Mouse (Mus musculus): ENCODE data around the gene B3gnt5. TPM values are rescaled to one million over a fixed set of nuclear protein-coding genes. Genes with fewer than 3 reads are reported as not detected.

B3gnt5 gene
- polyA plus RNA-seq, 1 experiment from 2014 or later: 1.3 TPM

- H3K9ac ChIP-seq (replicated peaks): no peak overlapping the region
- ATAC-seq (no peak), DNase-seq (no peak)
- H3K27me3 ChIP-seq (ENCODE audit: insufficient read depth, low read length): peaks cover 6% of the 10 kb centered on the region; the same call in 1 of the 2 replicates
- H3K4me3 ChIP-seq (ENCODE audit: low read depth, low read length): no peak overlapping the region
- H3K4me2 ChIP-seq (ENCODE audit: low read depth, low read length): no peak overlapping the region
- H3K4me1 ChIP-seq (ENCODE audit: insufficient read depth): no peaks in the 10 kb centered on the region; the same call in 1 of the 2 replicates
- no peak overlapping the region for H3K27ac ChIP-seq (ENCODE audit: low read depth)
- 92% methylated on average over 3 of the region's 3 CpGs for WGBS (ENCODE audit: insufficient replicate concordance)
- no peaks in the 10 kb centered on the region; the same call in 1 of the 2 replicates for H3K36me3 ChIP-seq (replicated peaks; ENCODE audit: insufficient read depth, low read length)
- TF ChIP-seq CTCF (IDR thresholded peaks at IDR 0.05; ENCODE audit: low read depth) (peak; percentile 35), EP300 (IDR thresholded peaks at IDR 0.05; ENCODE audit: low read depth) (no peak)
- H3K9me3 ChIP-seq (ENCODE audit: low read length): no peaks in the 10 kb centered on the region
Measured at GRCm38 (mm10) chr16:19766107-19766506, 6.1 kb downstream of the B3gnt5 start.

- H3K9me3 ChIP-seq (ENCODE audit: low read length): no peaks in the 10 kb centered on the region
- WGBS (ENCODE audit: insufficient replicate concordance): 35% methylated on average over 5 of the region's 5 CpGs
- H3K4me3 ChIP-seq (ENCODE audit: low read depth, low read length): no peak overlapping the region
- TF ChIP-seq CTCF (IDR thresholded peaks at IDR 0.05; ENCODE audit: low read depth) (no peak), EP300 (IDR thresholded peaks at IDR 0.05; ENCODE audit: low read depth) (0 out of 2 replicates have a peak, but pooled peaks have one; percentile 37)
- DNase-seq (no peak), ATAC-seq (no peak)
- no peaks in the 10 kb centered on the region for H3K4me1 ChIP-seq (ENCODE audit: insufficient read depth)
- H3K27me3 ChIP-seq (ENCODE audit: insufficient read depth, low read length): no peaks in the 10 kb centered on the region
- no peak overlapping the region for H3K9ac ChIP-seq (replicated peaks)
- no peak overlapping the region for H3K27ac ChIP-seq (ENCODE audit: low read depth)
- H3K4me2 ChIP-seq (ENCODE audit: low read depth, low read length): no peak overlapping the region
- H3K36me3 ChIP-seq (replicated peaks; ENCODE audit: insufficient read depth, low read length): no peaks in the 10 kb centered on the region; the same call in 1 of the 2 replicates
Measured at GRCm38 (mm10) chr16:19768046-19768445, 8.0 kb downstream of the B3gnt5 start.

DNA sequence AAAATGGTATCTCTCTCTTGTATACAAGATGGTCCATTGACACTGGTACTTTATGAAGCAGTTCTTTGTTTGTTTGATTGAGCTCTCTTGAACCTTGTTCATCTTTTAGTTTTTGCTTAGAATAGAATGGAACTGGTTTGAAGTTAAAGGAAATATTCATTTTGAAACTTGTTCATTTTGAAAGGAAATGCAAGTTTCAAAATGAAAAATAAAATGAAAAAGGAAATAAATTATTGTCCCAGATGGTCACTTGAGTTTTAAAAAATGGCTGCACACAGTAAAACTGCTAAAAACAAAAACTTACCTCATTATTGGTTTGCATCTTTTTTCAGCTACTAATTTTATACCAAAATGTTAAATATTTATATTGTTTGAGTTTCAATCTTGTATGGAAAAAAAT lies 12.0 kb downstream of the B3gnt5 start:
- H3K9ac ChIP-seq (replicated peaks): no peak overlapping the region
- H3K27ac ChIP-seq (ENCODE audit: low read depth): no peak overlapping the region
- ATAC-seq (no peak), DNase-seq (no peak)
- no peaks in the 10 kb centered on the region for H3K4me1 ChIP-seq (ENCODE audit: insufficient read depth)
- no peak for TF ChIP-seq CTCF (IDR thresholded peaks at IDR 0.05; ENCODE audit: low read depth)
- TF ChIP-seq EP300 (IDR thresholded peaks at IDR 0.05; ENCODE audit: low read depth): no peak
- H3K27me3 ChIP-seq (ENCODE audit: insufficient read depth, low read length): no peaks in the 10 kb centered on the region
- no peaks in the 10 kb centered on the region for H3K9me3 ChIP-seq (ENCODE audit: low read length)
- H3K4me3 ChIP-seq (ENCODE audit: low read depth, low read length): no peak overlapping the region
- H3K36me3 ChIP-seq (replicated peaks; ENCODE audit: insufficient read depth, low read length): no peaks in the 10 kb centered on the region; the same call in 1 of the 2 replicates
- H3K4me2 ChIP-seq (ENCODE audit: low read depth, low read length): no peak overlapping the region

DNA sequence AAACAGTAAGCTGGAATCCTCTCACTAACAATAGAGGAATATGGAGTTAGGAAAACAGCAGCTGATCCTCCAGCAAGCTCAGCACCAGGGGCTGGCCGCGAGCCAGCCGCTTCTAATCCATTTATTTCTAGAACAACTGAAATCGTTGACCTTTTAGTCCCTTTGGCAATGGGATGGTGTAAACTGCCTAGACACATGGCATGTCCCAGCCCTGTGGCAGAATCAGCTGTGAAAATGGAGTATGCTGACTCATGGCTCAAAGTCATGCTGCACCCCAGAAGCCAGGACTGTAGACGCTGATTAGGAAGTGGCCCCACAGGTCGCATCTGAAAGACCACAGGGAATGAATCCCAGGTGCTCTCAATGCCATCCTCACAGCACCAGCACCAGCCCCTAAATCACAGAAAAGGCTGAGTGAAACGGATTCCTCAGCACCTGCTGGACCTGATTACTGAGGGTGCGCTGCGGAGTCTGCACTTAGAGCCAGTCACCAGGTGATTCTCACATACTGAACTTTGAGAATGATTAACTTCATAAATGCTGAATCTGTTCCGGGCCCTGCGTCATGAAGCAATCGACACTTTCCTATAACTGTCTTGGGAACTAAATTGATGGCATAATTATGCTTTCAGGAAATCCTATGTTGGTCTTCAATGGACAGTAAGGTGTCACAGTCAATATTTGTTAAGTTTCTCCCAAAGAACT lies 26.5 kb downstream of the B3gnt5 start:
- Histone ChIP-seq H3K9ac (replicated peaks) (no peak overlapping the region), H3K36me3 (replicated peaks; ENCODE audit: insufficient read depth, low read length) (no peaks in the 10 kb centered on the region), H3K9me3 (ENCODE audit: low read length) (no peaks in the 10 kb centered on the region), H3K27ac (ENCODE audit: low read depth) (no peak overlapping the region), H3K4me1 (ENCODE audit: insufficient read depth) (no peaks in the 10 kb centered on the region), H3K27me3 (ENCODE audit: insufficient read depth, low read length) (no peaks in the 10 kb centered on the region), H3K4me3 (ENCODE audit: low read depth, low read length) (no peak overlapping the region), H3K4me2 (ENCODE audit: low read depth, low read length) (no peak overlapping the region)
- 68% methylated on average over 12 of the region's 12 CpGs for WGBS (ENCODE audit: insufficient replicate concordance)
- TF ChIP-seq CTCF (IDR thresholded peaks at IDR 0.05; ENCODE audit: low read depth): no peak
- no peak for TF ChIP-seq EP300 (IDR thresholded peaks at IDR 0.05; ENCODE audit: low read depth)
- no peak for DNase-seq
- no peak for ATAC-seq

DNA sequence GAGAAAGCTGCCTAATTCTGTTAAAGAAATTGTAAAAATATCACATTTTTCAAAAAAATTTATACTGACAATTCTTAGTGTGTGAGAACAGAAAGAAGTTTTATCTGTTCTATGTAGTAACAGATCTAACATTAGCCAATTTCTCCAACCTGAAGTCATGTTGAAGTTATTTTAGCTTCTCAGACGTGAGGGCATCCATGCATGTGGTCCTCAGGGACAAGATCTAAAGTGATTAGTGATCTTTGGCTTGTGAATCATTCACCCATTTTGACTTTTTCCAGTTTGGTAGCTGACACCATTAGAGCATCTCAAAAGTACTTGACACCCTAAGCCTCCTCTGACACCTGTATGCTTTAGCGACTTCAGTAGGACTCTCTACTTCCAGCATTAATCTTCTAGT lies 29.9 kb downstream of the B3gnt5 start:
- Histone ChIP-seq H3K9ac (replicated peaks) (no peak overlapping the region), H3K4me2 (ENCODE audit: low read depth, low read length) (no peak overlapping the region), H3K4me3 (ENCODE audit: low read depth, low read length) (no peak overlapping the region), H3K27ac (ENCODE audit: low read depth) (no peak overlapping the region), H3K27me3 (ENCODE audit: insufficient read depth, low read length) (no peaks in the 10 kb centered on the region), H3K4me1 (ENCODE audit: insufficient read depth) (no peaks in the 10 kb centered on the region), H3K36me3 (replicated peaks; ENCODE audit: insufficient read depth, low read length) (no peaks in the 10 kb centered on the region), H3K9me3 (ENCODE audit: low read length) (no peaks in the 10 kb centered on the region)
- no peak for DNase-seq
- no peak for ATAC-seq
- no peak for TF ChIP-seq CTCF (IDR thresholded peaks at IDR 0.05; ENCODE audit: low read depth)
- no peak for TF ChIP-seq EP300 (IDR thresholded peaks at IDR 0.05; ENCODE audit: low read depth)
- WGBS (ENCODE audit: insufficient replicate concordance): 59% methylated on average over 2 of the region's 2 CpGs

DNA sequence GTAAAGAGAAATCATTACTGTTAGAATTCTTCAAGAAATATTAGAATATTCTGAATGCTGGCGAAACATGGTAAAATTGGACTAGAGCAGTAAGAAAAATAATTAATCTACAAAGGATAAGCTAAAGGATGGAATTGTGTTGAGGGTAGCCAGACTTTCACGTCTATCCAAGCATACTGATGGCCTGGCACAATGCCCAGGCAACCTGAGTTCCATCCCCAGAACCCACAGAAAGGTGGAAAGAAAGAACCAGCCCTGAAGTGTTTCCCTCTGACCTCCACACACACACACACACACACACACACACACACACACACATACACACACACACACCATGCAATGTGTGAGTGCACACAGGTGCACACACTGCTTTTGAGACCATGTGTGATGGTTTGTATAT lies 58.8 kb downstream of the B3gnt5 start:
- H3K36me3 ChIP-seq (replicated peaks; ENCODE audit: insufficient read depth, low read length): no peaks in the 10 kb centered on the region
- no peaks in the 10 kb centered on the region for H3K27me3 ChIP-seq (ENCODE audit: insufficient read depth, low read length)
- H3K27ac ChIP-seq (ENCODE audit: low read depth): no peak overlapping the region
- WGBS (ENCODE audit: insufficient replicate concordance): 77% methylated on average over 2 of the region's 2 CpGs
- H3K4me2 ChIP-seq (ENCODE audit: low read depth, low read length): no peak overlapping the region
- H3K4me1 ChIP-seq (ENCODE audit: insufficient read depth): no peaks in the 10 kb centered on the region
- no peaks in the 10 kb centered on the region for H3K9me3 ChIP-seq (ENCODE audit: low read length)
- no peak overlapping the region for H3K4me3 ChIP-seq (ENCODE audit: low read depth, low read length)
- ATAC-seq (no peak), DNase-seq (no peak)
- TF ChIP-seq CTCF (IDR thresholded peaks at IDR 0.05; ENCODE audit: low read depth) (no peak), EP300 (IDR thresholded peaks at IDR 0.05; ENCODE audit: low read depth) (no peak)
- no peak overlapping the region for H3K9ac ChIP-seq (replicated peaks)

Other genes with a start within 250 kb of the B3gnt5 start
- gene Olfr167, start 237.9 kb upstream of the B3gnt5 start, polyA plus RNA-seq (2015; fragmentation: Nextera tagmentation; extraction: Ambion mirVana): not detected in 2 replicates
- gene Olfr168, start 224.7 kb upstream of the B3gnt5 start, polyA plus RNA-seq (2015; fragmentation: Nextera tagmentation; extraction: Ambion mirVana): not detected in 2 replicates
- not detected in 2 replicates for gene Olfr169, start 188.4 kb upstream of the B3gnt5 start, polyA plus RNA-seq (2015; fragmentation: Nextera tagmentation; extraction: Ambion mirVana)
- gene Olfr170, start 148.3 kb upstream of the B3gnt5 start, polyA plus RNA-seq (2015; fragmentation: Nextera tagmentation; extraction: Ambion mirVana): not detected in 2 replicates
- gene Olfr171, start 130.3 kb upstream of the B3gnt5 start, polyA plus RNA-seq (2015; fragmentation: Nextera tagmentation; extraction: Ambion mirVana): not detected in 2 replicates
- gene Lamp3, start 53.8 kb upstream of the B3gnt5 start, polyA plus RNA-seq (2015; fragmentation: Nextera tagmentation; extraction: Ambion mirVana): not detected in 2 replicates
- 17.1 and 17.2 TPM in 2 replicates for gene Klhl6, start 222.8 kb downstream of the B3gnt5 start, polyA plus RNA-seq (2015; fragmentation: Nextera tagmentation; extraction: Ambion mirVana)